In genomic region chr1:55087932-55088610, GRCm38 (mm10) we compare ENCODE assay signal across 8 mouse cellular contexts. TPM values are rescaled to one million over a fixed set of nuclear protein-coding genes. Genes with fewer than 3 reads are reported as not detected.
DNase-seq lines count a peak whose midpoint lies in the region; ATAC-seq and TF ChIP-seq lines count a peak whose summit lies in the region.

TSS of gene Hspe1 (plus strand) at chr1:55088132.
TSS of gene Hspd1 (minus strand) at chr1:55088243.

- peak within 1 kb of the TSS; percentile 93 for H3K4me3 ChIP-seq in forebrain, embryonic 10.5 days
- H3K4me3 ChIP-seq in heart, embryonic 15.5 days: peak within 1 kb of the TSS; percentile 96
- peak within 1 kb of the TSS; percentile 83 to 84 for H3K4me3 ChIP-seq in liver, embryonic 14.5 days (ENCODE audit: insufficient read depth in 1 of 2, low read depth in 2 of 2, low read length in 2 of 2)
- H3K4me3 ChIP-seq in neural tube, embryonic 11.5 days (ENCODE audit: low read depth, low read length): peak within 1 kb of the TSS; percentile 91
- H3K4me3 ChIP-seq in stomach, postnatal 0 days (ENCODE audit: low read depth, low read length): peak within 1 kb of the TSS; percentile 92

- TF ChIP-seq CTCF in liver, embryonic 14.5 days (IDR thresholded peaks at IDR 0.05; ENCODE audit: low read depth): 0 out of 2 replicates have a peak, but pooled peaks have one; percentile 16
- no peak; the same call in 1 of the 2 replicates for TF ChIP-seq CTCF in stomach, postnatal 0 days (IDR thresholded peaks at IDR 0.05; ENCODE audit: low read depth)

- H3K9me3 ChIP-seq in forebrain, embryonic 10.5 days: no peaks in the 10 kb centered on the region
- no peaks in the 10 kb centered on the region for H3K9me3 ChIP-seq in heart, embryonic 15.5 days (replicated peaks)
- H3K9me3 ChIP-seq in liver, embryonic 14.5 days (ENCODE audit: control insufficient read depth, low read length): no peaks in the 10 kb centered on the region
- no peaks in the 10 kb centered on the region for H3K9me3 ChIP-seq in neural tube, embryonic 11.5 days (ENCODE audit: control insufficient read depth, low read length)
- no peaks in the 10 kb centered on the region for H3K9me3 ChIP-seq in stomach, postnatal 0 days (ENCODE audit: control insufficient read depth, low read length)

- peak; percentile 84 for ATAC-seq in CD4-positive, CD25-positive, alpha-beta regulatory T cell, adult 4 months
- ATAC-seq in heart, embryonic 15.5 days (replicated peaks; ENCODE audit: insufficient number of reproducible peaks, insufficient read depth, low FRiP score, low read depth): peak; percentile 94
- ATAC-seq in liver, embryonic 14.5 days (ENCODE audit: insufficient read depth): peak; percentile 90
- peak; percentile 93 for ATAC-seq in neural tube, embryonic 11.5 days (ENCODE audit: insufficient read depth, low FRiP score, low TSS enrichment)
- peak; percentile 96 for ATAC-seq in stomach, postnatal 0 days (ENCODE audit: low FRiP score, low TSS enrichment)

- H3K4me1 ChIP-seq in forebrain, embryonic 10.5 days: peaks cover 53% of the 10 kb centered on the region
- H3K4me1 ChIP-seq in heart, embryonic 15.5 days (replicated peaks): peaks cover 27% of the 10 kb centered on the region
- H3K4me1 ChIP-seq in liver, embryonic 14.5 days (replicated peaks; ENCODE audit: control insufficient read depth in 2 of 2, insufficient read depth in 2 of 2, low read length in 1 of 2): peaks cover 6 to 28% of the 10 kb centered on the region in 2 experiments; a peak in 3 of 4 replicates
- peaks cover 18% of the 10 kb centered on the region for H3K4me1 ChIP-seq in neural tube, embryonic 11.5 days (ENCODE audit: control insufficient read depth, insufficient read depth, low read length)
- 0 out of 2 replicates have a peak, but pooled peaks cover 4% of the 10 kb centered on the region for H3K4me1 ChIP-seq in stomach, postnatal 0 days (replicated peaks; ENCODE audit: control insufficient read depth, insufficient read depth)

- H3K36me3 ChIP-seq in forebrain, embryonic 10.5 days (replicated peaks): peaks cover 70% of the 10 kb centered on the region
- peaks cover 42% of the 10 kb centered on the region for H3K36me3 ChIP-seq in heart, embryonic 15.5 days
- peaks cover 32% of the 10 kb centered on the region for H3K36me3 ChIP-seq in liver, embryonic 14.5 days (replicated peaks; ENCODE audit: control insufficient read depth, insufficient read depth, low read depth)
- peaks cover 9% of the 10 kb centered on the region for H3K36me3 ChIP-seq in neural tube, embryonic 11.5 days (ENCODE audit: control insufficient read depth, insufficient read depth, low read length)
- peaks cover 11% of the 10 kb centered on the region; the same call in 1 of the 2 replicates for H3K36me3 ChIP-seq in stomach, postnatal 0 days (ENCODE audit: control insufficient read depth, insufficient read depth, low read length)

- H3K27ac ChIP-seq in forebrain, embryonic 10.5 days: peak within 1 kb of the TSS; percentile 96
- peak within 1 kb of the TSS; percentile 99 for H3K27ac ChIP-seq in heart, embryonic 15.5 days
- peak within 1 kb of the TSS; percentile 67 for H3K27ac ChIP-seq in liver, embryonic 14.5 days
- H3K27ac ChIP-seq in neural tube, embryonic 11.5 days (ENCODE audit: low read depth, low read length): peak within 1 kb of the TSS; percentile 92
- H3K27ac ChIP-seq in stomach, postnatal 0 days (replicated peaks): peak within 1 kb of the TSS; percentile 98

- peak within 1 kb of the TSS; percentile 95 for H3K9ac ChIP-seq in heart, embryonic 15.5 days
- peak within 1 kb of the TSS; percentile 89 for H3K9ac ChIP-seq in liver, embryonic 14.5 days (replicated peaks)
- peak within 1 kb of the TSS; percentile 96 for H3K9ac ChIP-seq in neural tube, embryonic 11.5 days (ENCODE audit: low read length)
- H3K9ac ChIP-seq in stomach, postnatal 0 days (ENCODE audit: low read length): peak within 1 kb of the TSS; percentile 89

- DNase-seq in c-Kit-negative CD71-positive TER-119-positive erythroid progenitor cells, embryonic 14.5 days (ENCODE audit: low read depth, low spot score): peak; percentile 80
- peak; percentile 100 for DNase-seq in forebrain, embryonic 10.5 days (ENCODE audit: extremely low spot score, low spot score)
- DNase-seq in kidney, postnatal 25 days: peak; percentile 98 to 99
- peak; percentile 91 to 93 (median 92) for DNase-seq in liver, embryonic 14.5 days (ENCODE audit: low read depth in 3 of 3, low spot score in 3 of 3)
- peak; percentile 99 for DNase-seq in neural tube, embryonic 11.5 days (ENCODE audit: low spot score)
- peak; percentile 100 for DNase-seq in stomach, postnatal 0 days (ENCODE audit: low spot score)

- peak; percentile 48; the same call in 1 of the 2 replicates for TF ChIP-seq EP300 in liver, embryonic 14.5 days (IDR thresholded peaks at IDR 0.05; ENCODE audit: low read depth)
- no peak for TF ChIP-seq EP300 in stomach, postnatal 0 days (optimal IDR thresholded peaks at IDR 0.05)

- H3K4me2 ChIP-seq in heart, embryonic 15.5 days: peak within 1 kb of the TSS; percentile 82
- peak within 1 kb of the TSS; percentile 94 for H3K4me2 ChIP-seq in liver, embryonic 14.5 days (ENCODE audit: low read depth)
- H3K4me2 ChIP-seq in neural tube, embryonic 11.5 days (ENCODE audit: low read depth): peak within 1 kb of the TSS; percentile 84
- H3K4me2 ChIP-seq in stomach, postnatal 0 days (replicated peaks; ENCODE audit: low read depth): peak within 1 kb of the TSS; percentile 87

- WGBS in forebrain, embryonic 10.5 days: under 1% methylated on average over 74 of the region's 76 CpGs
- under 1% methylated on average over 63 of the region's 76 CpGs for WGBS in heart, embryonic 15.5 days
- WGBS in liver, embryonic 14.5 days (ENCODE audit: insufficient replicate concordance): under 1% methylated on average over 76 of the region's 76 CpGs
- under 1% methylated on average over 62 of the region's 76 CpGs for WGBS in neural tube, embryonic 11.5 days
- WGBS in stomach, postnatal 0 days: under 1% methylated on average over 73 of the region's 76 CpGs

- no peaks in the 10 kb centered on the region for H3K27me3 ChIP-seq in forebrain, embryonic 10.5 days (ENCODE audit: poor library complexity, severe bottlenecking)
- no peaks in the 10 kb centered on the region for H3K27me3 ChIP-seq in heart, embryonic 15.5 days
- no peaks in the 10 kb centered on the region for H3K27me3 ChIP-seq in liver, embryonic 14.5 days (ENCODE audit: control insufficient read depth, insufficient read depth, low read length)
- no peaks in the 10 kb centered on the region for H3K27me3 ChIP-seq in neural tube, embryonic 11.5 days (ENCODE audit: control insufficient read depth, insufficient read depth, low read length)
- H3K27me3 ChIP-seq in stomach, postnatal 0 days (ENCODE audit: control insufficient read depth, insufficient read depth, low read length): no peaks in the 10 kb centered on the region

RNA-seq across cellular contexts. Expression of gene Hspe1, which starts in this region (rescaled TPM):
- polyA plus RNA-seq in CD4-positive, CD25-positive, alpha-beta regulatory T cell, adult 4 months (2017; shearing (Covaris generic)): 100 to 1,000 TPM; 128 to 193 TPM
- 671 and 693 TPM in 2 replicates for polyA plus RNA-seq in forebrain, embryonic 10.5 days (2016; fragmentation: Nextera tagmentation; extraction: Ambion mirVana)
- 254 and 359 TPM in 2 replicates for polyA plus RNA-seq in heart, embryonic 15.5 days (2015; fragmentation: Nextera tagmentation; extraction: Ambion mirVana)
- polyA plus RNA-seq in liver, embryonic 14.5 days (2012; rRNA removed): 148 and 306 TPM in 2 replicates
- polyA plus RNA-seq in liver, embryonic 14.5 days (2014; fragmentation: Nextera tagmentation; extraction: Ambion mirVana): 396 and 414 TPM in 2 replicates
- 404 and 440 TPM in 2 replicates for polyA plus RNA-seq in neural tube, embryonic 11.5 days (2014; fragmentation: Nextera tagmentation; extraction: Ambion mirVana)
- polyA plus RNA-seq in stomach, postnatal 0 days (2015; fragmentation: Nextera tagmentation; extraction: Ambion mirVana): 295 and 324 TPM in 2 replicates

RNA-seq across cellular contexts. Expression of gene Hspd1, which starts in this region (rescaled TPM):
- polyA plus RNA-seq in CD4-positive, CD25-positive, alpha-beta regulatory T cell, adult 4 months (2017; shearing (Covaris generic)): 100 to 1,000 TPM; 145 to 175 TPM
- 636 and 697 TPM in 2 replicates for polyA plus RNA-seq in forebrain, embryonic 10.5 days (2016; fragmentation: Nextera tagmentation; extraction: Ambion mirVana)
- 417 and 450 TPM in 2 replicates for polyA plus RNA-seq in heart, embryonic 15.5 days (2015; fragmentation: Nextera tagmentation; extraction: Ambion mirVana)
- polyA plus RNA-seq in liver, embryonic 14.5 days (2012; rRNA removed): 73.8 and 163 TPM in 2 replicates
- polyA plus RNA-seq in liver, embryonic 14.5 days (2014; fragmentation: Nextera tagmentation; extraction: Ambion mirVana): 241 and 264 TPM in 2 replicates
- 389 and 397 TPM in 2 replicates for polyA plus RNA-seq in neural tube, embryonic 11.5 days (2014; fragmentation: Nextera tagmentation; extraction: Ambion mirVana)
- 154 and 166 TPM in 2 replicates for polyA plus RNA-seq in stomach, postnatal 0 days (2015; fragmentation: Nextera tagmentation; extraction: Ambion mirVana)

Comparison
In these comparisons a context has a peak if more than half of its experiments do, and no peak if none do; other contexts are left out.
1. Peak in every context shown above with its lines: DNase-seq, ATAC-seq, H3K4me3 ChIP-seq and H3K27ac ChIP-seq.